Mouse (Mus musculus) layer of hippocampus, adult 2 months (tissue): ENCODE data around the gene Fntb. TPM values are rescaled to one million over a fixed set of nuclear protein-coding genes. Genes with fewer than 3 reads are reported as not detected.

Source experiments
- DNase-seq, 2 experiments: peaks; one replicate each; pipeline ENCODE4 v3.0.0; 2022; ENCODE audit warnings: low spot score in 2 of 2
- H3K27ac ChIP-seq: fragments of 200-600 bp; 2 replicates; pipeline ENCODE4 v1.8.1; 2022
- H3K4me3 ChIP-seq: fragments of 200-600 bp; 2 replicates; pipeline ENCODE4 v1.8.1; 2022; ENCODE audit warnings: mild to moderate bottlenecking
- CTCF ChIP-seq: fragments of 200-600 bp; conservative IDR thresholded peaks from 2 replicates; pipeline ENCODE4 v1.8.1; 2022; ENCODE audit warnings: antibody characterized with exemption, mild to moderate bottlenecking, moderate library complexity
- total RNA-seq, 2 experiments: library from RNA; stranded (reverse); gene quantifications; 2 replicates each; pipeline ENCODE4 v1.2.3; 2021

The Fntb gene
- total RNA-seq, 2 experiments from 2014 or later, result 24.8 to 26.2 TPM

DNA sequence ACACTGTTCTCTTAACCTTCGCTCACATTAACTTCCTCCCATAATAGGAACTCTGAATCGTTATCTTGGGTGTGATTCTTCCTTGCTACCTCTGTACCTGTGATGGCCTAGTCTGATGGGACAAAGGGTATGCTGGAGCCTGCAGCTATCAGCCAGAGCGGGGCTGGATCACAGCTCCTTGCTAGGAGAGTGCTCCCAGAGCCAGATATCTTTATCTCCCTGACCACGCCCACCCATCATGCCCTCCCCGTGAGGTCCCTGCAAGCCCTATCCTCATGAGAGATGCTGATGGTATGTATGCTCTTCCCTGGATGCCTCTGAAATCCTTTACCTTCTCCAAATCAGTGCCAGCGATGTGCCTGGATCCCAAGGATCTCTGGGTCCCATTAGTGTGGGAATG lies 164.8 kb downstream of the Fntb start:
- no peak for DNase-seq
- H3K4me3 ChIP-seq, result no peak overlapping the region
- no peak overlapping the region for H3K27ac ChIP-seq
- no peak for TF ChIP-seq CTCF

DNA sequence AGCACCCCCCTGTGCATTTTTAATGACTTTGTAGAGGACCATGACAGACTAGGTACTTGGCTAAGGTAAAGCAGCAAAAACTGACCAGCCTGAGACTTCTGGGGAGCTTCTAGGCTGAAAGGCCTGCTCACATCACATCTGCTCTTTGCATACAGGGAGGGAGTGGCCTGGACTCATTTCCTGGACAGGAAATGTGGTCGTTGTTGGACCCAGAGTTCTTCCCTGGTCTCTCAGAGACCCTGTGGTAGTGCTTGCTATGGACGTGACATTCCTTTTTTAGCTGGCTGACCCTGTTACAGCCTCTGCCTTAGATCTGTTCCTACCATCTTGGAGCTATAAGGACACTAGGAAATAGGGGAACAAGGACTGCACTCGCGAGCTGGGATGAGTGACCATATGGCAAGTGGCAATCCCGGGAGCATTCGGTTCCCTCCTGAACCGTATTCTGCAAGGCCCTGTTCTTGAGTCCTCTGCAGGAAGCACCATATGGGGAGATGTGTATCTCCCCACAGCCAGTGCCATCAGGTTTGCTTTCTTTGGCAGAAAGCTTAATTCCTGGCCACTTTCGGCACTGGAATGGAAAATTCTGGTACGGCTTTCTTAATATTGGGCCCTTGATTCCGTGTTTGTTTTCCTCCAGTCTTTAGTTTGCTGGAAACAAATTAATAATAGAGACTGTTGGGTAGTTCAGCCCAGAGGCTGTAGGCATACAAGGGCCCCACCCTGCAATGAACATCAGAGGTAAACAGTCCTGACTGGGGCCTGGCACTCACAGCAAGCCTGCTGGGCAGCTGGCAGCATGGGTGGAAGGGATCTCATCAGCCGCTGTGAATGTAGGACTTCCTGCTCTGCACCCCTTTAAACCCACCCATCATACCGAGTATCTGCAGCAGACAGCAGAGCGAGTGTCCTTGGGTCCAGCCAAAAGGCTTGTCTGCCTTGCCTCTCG lies 166.6 kb downstream of the Fntb start:
- no peak for DNase-seq
- Histone ChIP-seq H3K27ac (peak overlapping the region; percentile 72), H3K4me3 (no peak overlapping the region)
- TF ChIP-seq CTCF, result no peak

DNA sequence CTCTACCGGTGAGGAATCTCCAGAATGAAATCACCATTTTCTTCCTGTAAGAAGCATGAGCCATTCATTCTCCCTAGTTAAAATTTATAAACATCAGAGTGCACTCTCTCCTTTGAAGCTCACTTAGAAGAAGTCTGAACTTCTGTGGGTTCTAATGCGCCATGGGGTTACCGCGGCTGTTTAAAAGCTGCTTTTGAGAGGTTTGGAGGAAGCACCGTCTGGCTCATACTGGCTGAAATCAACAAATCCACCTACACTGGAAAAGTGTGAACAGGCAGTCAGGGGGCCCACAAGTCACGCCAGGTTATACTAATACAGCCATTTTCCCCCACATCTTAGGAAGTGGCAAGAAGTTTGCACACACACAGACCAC lies 167.3 kb downstream of the Fntb start:
- Histone ChIP-seq H3K4me3 (no peak overlapping the region), H3K27ac (peak overlapping the region; percentile 72)
- no peak for DNase-seq
- no peak for TF ChIP-seq CTCF

DNA sequence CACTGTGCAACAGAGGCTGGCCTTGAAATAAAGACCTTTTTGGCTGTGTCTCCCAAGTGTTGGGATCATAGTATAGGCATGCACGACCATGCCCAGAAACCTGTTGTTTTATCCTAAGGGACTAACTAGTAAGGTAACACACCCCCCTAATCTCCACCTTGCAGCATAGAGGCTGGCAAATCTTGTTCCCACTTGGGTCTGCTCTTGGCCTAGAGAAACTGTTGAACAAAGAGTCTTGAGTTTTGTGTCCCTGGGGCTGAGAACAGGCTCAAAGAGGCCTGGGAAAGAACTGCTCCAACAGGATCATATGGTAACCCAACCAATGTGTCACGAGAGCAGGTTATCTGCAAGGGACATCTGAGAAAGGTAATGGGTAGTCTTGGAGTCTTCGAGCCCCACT lies 169.0 kb downstream of the Fntb start:
- no peak for DNase-seq
- Histone ChIP-seq H3K27ac (no peak overlapping the region), H3K4me3 (no peak overlapping the region)
- no peak for TF ChIP-seq CTCF

DNA sequence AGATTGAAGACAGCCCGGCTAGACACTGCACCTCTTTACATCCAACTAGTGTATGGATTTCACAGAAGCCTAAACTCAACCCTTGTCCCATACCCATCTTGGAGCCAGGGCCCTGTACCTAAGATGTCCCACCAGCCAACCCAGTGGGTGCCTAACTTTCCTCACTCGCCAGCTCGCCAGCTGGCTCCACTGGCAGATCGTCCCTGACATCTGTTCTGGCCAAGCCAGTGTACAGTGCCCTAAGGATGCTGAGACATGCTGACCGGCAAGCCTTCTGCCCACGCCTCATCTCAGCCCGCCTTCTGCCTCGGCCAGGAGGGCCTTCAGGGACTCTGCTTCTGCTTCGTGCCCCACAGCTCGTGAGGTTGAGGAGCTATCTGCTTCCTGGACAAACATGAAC lies 170.8 kb downstream of the Fntb start:
- TF ChIP-seq CTCF, result no peak
- H3K4me3 ChIP-seq, result no peak overlapping the region
- H3K27ac ChIP-seq, result no peak overlapping the region
- DNase-seq, result no peak

DNA sequence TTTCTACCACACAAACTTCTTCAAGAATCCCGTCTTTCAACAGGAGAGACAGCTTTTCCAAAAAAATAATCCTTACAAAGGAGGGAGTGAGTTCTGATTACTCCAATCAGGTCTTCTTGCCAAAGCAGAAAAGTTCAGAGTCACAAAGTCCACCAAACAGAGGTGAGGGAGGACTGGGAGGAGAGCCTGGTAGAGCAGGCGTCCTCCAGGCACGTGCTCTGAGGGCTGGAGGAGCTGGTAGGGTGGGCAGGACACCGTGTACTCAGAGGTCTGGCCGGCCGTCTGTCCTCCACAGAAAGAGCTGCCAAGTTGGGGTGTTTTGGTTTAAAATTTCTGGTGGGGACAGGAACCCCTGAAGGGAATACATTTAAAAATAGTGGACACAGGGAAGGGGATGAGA lies 172.6 kb downstream of the Fntb start:
- no peak for DNase-seq
- TF ChIP-seq CTCF, result no peak
- Histone ChIP-seq H3K4me3 (no peak overlapping the region), H3K27ac (no peak overlapping the region)

DNA sequence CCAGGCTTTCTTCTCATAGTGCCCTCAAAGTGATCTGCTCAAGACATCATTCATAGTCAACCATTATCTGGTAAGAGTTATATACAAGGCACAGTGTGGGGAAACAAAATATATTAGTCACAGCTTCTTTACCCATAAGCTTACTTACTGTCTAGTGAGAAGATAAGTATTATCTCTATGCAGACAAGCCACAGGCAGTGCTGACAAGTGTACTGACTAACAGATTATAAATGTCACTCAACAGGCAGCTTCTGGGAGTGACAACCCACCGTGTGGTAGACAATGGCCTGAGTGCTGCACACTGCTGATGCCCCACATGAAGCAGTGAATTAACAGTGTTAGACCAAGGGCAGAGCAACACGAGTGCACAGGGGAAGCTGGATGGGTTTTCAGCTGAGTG lies 176.1 kb downstream of the Fntb start:
- no peak overlapping the region for H3K4me3 ChIP-seq
- H3K27ac ChIP-seq, result no peak overlapping the region
- no peak for TF ChIP-seq CTCF
- no peak for DNase-seq

DNA sequence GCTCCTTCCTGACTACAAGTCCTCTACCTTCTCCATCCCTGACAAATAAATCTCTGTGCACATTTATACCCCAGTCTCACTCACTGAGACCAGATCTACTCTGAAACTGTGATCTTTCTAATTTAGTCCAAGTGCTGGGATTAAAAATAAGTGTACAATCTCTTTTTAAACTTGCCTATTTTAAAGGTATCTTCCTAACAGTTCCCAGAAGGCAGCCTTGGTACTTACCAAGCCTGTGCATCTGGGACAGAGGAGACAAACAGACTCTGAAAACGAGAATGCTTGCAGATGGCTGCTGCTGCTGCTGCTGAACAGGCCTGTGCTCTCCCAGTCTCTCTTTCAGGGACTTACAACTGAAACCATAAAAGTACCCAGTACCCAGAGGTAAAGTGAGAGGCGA lies 177.1 kb downstream of the Fntb start:
- H3K4me3 ChIP-seq, result no peak overlapping the region
- no peak for TF ChIP-seq CTCF
- peak overlapping the region; percentile 24; the same call in 1 of the 2 replicates for H3K27ac ChIP-seq
- DNase-seq, result no peak

DNA sequence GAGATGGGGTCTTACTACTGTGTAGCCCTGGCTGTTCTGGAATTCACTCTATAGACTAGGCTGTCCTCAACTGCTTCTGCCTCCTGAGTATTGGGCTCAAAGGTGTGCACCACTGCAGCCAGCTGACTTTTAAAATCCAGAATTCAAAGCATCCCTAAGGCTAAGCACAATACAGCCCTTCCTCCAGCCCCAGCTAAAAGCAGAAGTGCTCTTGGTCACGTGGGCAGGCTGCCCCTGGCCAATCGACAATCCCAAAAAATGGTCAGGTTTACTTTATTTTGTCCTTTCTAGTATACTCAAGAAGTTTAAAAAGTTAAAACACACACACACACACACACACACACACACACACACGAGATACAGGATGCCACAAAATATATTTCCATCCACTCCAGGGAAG lies 177.7 kb downstream of the Fntb start:
- no peak for DNase-seq
- Histone ChIP-seq H3K27ac (peak overlapping the region; percentile 36; the same call in 1 of the 2 replicates), H3K4me3 (no peak overlapping the region)
- TF ChIP-seq CTCF, result no peak

DNA sequence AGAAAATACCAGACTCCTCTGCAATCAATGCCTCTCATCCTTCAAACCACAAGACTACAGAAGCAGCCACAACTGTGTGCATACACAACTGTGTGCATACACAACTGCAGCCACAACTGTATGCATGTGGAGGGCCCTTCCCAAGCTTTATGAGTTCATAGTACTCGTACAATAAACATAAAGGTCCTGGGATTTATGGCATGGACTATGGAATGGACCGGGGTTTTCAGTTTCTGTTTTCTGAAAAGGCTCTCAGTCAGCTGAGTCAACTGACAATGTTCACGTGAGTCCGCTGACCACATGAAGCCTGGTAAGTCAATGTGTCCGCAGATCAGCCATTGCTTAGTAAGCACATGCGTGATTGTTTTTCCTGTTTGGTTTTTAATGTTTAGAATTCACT lies 178.1 kb downstream of the Fntb start:
- no peak for TF ChIP-seq CTCF
- no peak for DNase-seq
- peak overlapping the region; percentile 36; the same call in 1 of the 2 replicates for H3K27ac ChIP-seq
- no peak overlapping the region for H3K4me3 ChIP-seq

DNA sequence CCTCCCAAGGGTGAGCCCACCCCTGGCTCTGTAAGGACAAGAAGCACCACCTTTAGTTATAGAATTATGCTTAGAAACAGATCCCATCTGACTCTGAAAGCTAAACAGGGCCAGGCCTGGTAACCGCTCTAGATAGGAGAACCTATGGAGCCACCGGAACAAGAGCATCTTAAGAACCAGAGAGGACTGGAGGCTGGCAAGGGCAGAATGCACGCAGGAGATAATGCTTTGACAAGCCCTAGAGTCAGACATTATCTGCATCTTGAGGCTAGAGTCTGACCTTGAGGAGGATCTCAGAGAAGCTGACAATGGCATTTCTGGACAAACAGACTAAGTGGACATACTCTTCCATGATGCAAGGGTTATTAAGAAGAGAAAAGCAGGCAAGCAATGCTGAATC lies 182.1 kb downstream of the Fntb start:
- no peak overlapping the region for H3K4me3 ChIP-seq
- H3K27ac ChIP-seq, result no peak overlapping the region
- DNase-seq, result no peak
- TF ChIP-seq CTCF, result no peak

DNA sequence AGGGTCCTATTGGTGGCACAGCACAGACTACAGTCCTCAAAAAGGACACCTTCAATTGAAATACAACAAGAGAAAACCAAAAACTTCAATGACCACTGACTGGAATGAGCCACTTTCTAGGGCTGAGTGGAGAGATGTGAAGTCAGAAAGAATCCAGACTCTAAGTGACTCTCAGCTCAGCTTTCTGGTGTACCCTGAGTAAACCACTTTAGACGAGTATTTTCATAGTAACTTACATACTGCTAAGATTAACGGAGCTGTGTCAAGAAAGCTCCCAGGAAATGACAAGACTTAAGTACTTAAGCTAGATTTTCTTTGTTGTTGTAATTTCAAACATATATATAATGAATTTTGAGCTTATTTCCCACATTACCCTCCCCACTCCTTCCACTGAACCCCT lies 182.8 kb downstream of the Fntb start:
- no peak for DNase-seq
- no peak for TF ChIP-seq CTCF
- no peak overlapping the region for H3K4me3 ChIP-seq
- no peak overlapping the region for H3K27ac ChIP-seq

DNA sequence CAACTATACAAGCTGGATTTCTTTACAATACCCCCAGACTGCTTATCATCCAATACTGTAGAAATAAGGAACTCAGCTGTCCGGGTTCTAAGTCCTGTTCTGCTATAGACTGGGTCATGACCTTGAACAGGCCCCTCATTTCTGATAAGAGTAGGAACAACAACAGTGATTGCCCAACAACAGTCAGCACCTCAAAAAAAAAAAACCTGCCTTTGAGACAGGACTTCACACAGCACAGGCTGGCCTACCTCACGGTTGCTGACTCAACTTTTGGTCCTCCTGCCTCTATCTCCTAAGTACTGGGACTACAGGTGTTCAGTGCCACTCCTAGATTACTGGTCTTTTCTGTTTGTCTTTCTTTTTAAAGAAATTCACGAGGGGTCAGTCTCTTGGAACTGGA lies 183.4 kb downstream of the Fntb start:
- no peak for DNase-seq
- Histone ChIP-seq H3K4me3 (no peak overlapping the region), H3K27ac (no peak overlapping the region)
- TF ChIP-seq CTCF, result no peak

DNA sequence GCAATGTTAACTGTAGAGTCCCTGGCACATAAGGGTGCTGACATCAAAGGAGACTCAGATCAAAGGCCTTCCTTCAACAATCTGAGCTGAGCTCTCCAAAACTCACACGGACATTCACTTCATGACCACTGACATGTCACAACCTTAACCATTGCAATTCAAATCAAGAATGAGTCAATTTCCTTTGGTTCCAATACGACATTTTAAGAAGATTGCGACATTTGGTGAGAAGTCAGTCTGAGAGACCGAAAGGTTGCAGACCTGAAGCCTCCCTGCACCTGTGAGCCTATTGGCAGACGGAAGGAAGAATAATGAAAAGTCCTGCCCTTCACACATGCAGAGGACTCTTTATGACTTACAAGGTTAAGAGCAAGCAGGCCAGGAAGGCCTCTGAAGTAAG lies 184.9 kb downstream of the Fntb start:
- no peak for TF ChIP-seq CTCF
- Histone ChIP-seq H3K27ac (peak overlapping the region; percentile 46; the same call in 1 of the 2 replicates), H3K4me3 (no peak overlapping the region)
- no peak for DNase-seq
